Mouse (Mus musculus) kidney, embryonic 16.5 days (tissue): ENCODE data around the gene Galnt10. TPM values are rescaled to one million over a fixed set of nuclear protein-coding genes. Genes with fewer than 3 reads are reported as not detected.

Experiments
- ATAC-seq: fragments of 200-750 bp; cut with Nextera tagmentation; 2 replicates; pipeline ENCODE4 v1.8.0; 2017; ENCODE audit warnings: moderate TSS enrichment; ENCODE audit not compliant: low FRiP score, low TSS enrichment
- H3K27ac ChIP-seq: fragments of 300-500 bp; sonication (generic); 2 replicates; pipeline ENCODE4 v1.5.1; 2014; ENCODE audit warnings: low read length
- H3K27me3 ChIP-seq: fragments of 300-500 bp; sonication (generic); 2 replicates; pipeline ENCODE4 v1.6.1; 2014; ENCODE audit warnings: low read length, control low read depth, mixed read lengths; ENCODE audit not compliant: insufficient read depth
- H3K36me3 ChIP-seq: fragments of 300-500 bp; sonication (generic); 2 replicates; pipeline ENCODE4 v1.6.1; 2014; ENCODE audit warnings: low read length, control low read depth, mixed read lengths; ENCODE audit not compliant: insufficient read depth
- H3K4me1 ChIP-seq: fragments of 300-500 bp; sonication (generic); 2 replicates; pipeline ENCODE4 v1.6.1; 2014; ENCODE audit warnings: low read length, control low read depth, mixed read lengths; ENCODE audit not compliant: insufficient read depth
- H3K4me2 ChIP-seq: fragments of 300-500 bp; sonication (generic); replicated peaks from 2 replicates; pipeline ENCODE4 v1.6.1; 2014; ENCODE audit warnings: low read depth, low read length
- H3K4me3 ChIP-seq: fragments of 300-500 bp; sonication (generic); 2 replicates; pipeline ENCODE4 v1.5.1; 2014; ENCODE audit warnings: mild to moderate bottlenecking, low read length
- H3K9ac ChIP-seq: fragments of 300-500 bp; sonication (generic); replicated peaks from 2 replicates; pipeline ENCODE4 v1.6.1; 2014; ENCODE audit warnings: low read length
- H3K9me3 ChIP-seq: fragments of 300-500 bp; sonication (generic); 2 replicates; pipeline ENCODE4 v1.6.1; 2016; ENCODE audit warnings: low read length, control low read depth
- WGBS: fragments of 180-500 bp; shearing (Covaris S2); extraction: QIAGEN DNeasy Blood & Tissue Kit; methylation state at CpG from one replicate; pipeline ENCODE4 v1.1.7; 2014; 5-methylcytosine and 5-hydroxymethylcytosine counted together
- polyA plus RNA-seq: library from polyadenylated mRNA; unstranded; fragments of >200 nt; fragmentation: Nextera tagmentation; extraction: Ambion mirVana; gene quantifications from 2 replicates; pipeline ENCODE4 v1.2.1, GENCODE M21; 2015

Gene Galnt10
- polyA plus RNA-seq, 1 experiment from 2014 or later: 23.6 TPM

DNA sequence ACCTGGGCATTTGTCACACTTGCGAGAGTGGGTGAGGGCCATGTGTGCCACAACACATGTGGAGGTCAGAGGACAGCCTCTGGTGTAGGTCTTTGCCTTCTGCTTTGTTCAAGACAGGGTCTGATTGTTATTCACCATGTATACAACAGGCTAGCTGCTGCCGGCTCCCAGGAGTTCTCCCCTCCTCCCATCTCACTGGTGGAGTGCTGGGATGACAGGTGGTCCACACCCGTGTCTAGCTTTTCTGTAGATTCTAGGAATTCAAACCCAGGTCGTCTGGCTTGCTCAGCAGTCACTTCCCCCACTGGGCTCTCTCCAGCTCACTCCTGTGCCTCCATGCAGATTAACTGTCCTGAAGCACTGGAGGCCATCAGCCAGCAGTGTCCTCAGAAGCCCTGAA is 80.7 kb downstream of the Galnt10 start:
- 66% methylated on average over 4 of the region's 4 CpGs for WGBS
- no peak for ATAC-seq

DNA sequence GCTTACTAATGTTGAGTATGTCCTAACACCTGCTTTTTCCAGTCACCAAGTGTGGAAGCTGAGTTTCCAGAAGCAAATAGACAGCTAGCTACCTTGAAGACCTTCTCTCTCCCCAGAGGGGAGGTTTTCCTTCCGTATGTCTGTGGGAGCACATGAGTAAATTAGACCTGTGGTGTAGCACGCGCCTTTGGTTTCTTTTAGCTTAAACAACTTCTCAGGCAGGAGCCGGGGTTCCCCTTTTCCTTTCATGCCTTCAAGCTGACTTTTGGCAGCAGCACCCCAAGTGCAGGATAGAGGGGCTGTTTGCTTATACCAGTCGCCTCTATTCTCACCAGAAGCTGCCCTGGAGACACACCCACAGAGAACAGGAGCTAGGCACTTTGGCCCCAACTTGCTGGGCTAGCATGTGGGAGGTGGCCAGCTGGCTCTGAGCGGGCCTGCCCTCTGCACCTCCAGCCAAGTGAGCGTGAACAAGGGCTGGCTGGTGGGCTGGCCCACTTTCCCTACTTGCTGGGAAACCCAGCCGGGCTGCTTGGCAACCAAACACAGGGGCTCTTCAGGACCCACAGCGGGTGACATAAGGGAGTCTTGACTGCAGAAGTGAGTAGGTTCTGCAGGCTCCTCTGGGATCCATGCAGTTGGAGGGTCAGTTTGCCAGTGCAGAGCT is 82.2 kb downstream of the Galnt10 start:
- H3K9me3 ChIP-seq: no peaks in the 10 kb centered on the region
- no peak overlapping the region for H3K27ac ChIP-seq
- peaks cover 8% of the 10 kb centered on the region; the same call in 1 of the 2 replicates for H3K4me1 ChIP-seq
- H3K27me3 ChIP-seq: no peaks in the 10 kb centered on the region
- H3K36me3 ChIP-seq: no peaks in the 10 kb centered on the region
- no peak overlapping the region for H3K4me3 ChIP-seq
- WGBS: 42% methylated on average over 9 of the region's 9 CpGs
- ATAC-seq: peak; percentile 80
- no peak overlapping the region for H3K9ac ChIP-seq
- no peak overlapping the region for H3K4me2 ChIP-seq

More for the DNA sequence above, 80.7 kb downstream of the Galnt10 start:
- no peak overlapping the region for H3K9ac ChIP-seq
- H3K9me3 ChIP-seq: no peaks in the 10 kb centered on the region
- no peak overlapping the region for H3K4me3 ChIP-seq
- no peak overlapping the region for H3K27ac ChIP-seq
- H3K36me3 ChIP-seq: no peaks in the 10 kb centered on the region
- H3K4me2 ChIP-seq: no peak overlapping the region
- peaks cover 8% of the 10 kb centered on the region; the same call in 1 of the 2 replicates for H3K4me1 ChIP-seq
- H3K27me3 ChIP-seq: no peaks in the 10 kb centered on the region

DNA sequence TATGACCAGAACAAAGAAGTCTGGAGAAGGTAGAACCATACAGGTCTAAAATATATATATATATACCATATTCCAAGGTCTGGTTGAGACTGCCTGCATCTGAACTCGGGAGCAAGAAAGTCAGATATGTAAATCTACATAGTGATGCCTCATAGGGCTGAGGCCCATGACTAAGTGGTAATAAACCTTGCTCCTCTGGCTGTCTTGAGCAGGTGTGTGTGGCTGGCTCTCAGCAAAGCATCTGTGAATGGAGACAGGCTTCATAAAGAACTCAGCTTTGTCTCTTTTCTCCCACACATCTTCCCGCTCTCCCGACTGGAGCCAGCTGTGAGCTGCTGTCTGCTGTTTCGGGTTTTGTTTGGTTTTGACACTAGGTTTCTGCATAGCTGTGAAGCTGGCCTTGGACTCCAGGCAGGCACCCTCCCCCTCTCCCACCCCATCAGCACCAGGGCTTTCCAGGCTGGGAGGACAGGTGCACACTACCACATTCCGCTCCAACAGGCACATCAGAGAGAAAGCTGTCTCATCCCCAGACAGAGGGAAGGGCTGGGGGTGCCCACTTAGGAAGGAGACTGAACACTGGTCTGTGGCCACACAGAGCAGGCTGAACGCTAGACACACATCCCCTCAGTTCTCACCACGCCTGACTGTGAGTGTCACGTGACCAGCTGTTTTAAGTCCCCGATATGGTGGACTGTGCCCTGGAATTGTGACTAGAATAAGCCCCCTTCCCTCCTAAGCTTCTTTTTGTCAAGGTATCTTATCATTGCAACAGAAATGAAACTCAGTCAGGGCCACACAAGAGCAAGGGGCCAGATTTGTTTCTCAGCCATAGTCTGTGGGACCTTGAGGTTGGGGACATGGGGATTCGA is 87.4 kb downstream of the Galnt10 start:
- Histone ChIP-seq H3K27ac (no peak overlapping the region), H3K27me3 (no peaks in the 10 kb centered on the region), H3K36me3 (peaks cover 6% of the 10 kb centered on the region; the same call in 1 of the 2 replicates), H3K4me3 (no peak overlapping the region), H3K4me1 (peaks cover 3% of the 10 kb centered on the region; the same call in 1 of the 2 replicates), H3K4me2 (no peak overlapping the region), H3K9me3 (no peaks in the 10 kb centered on the region), H3K9ac (no peak overlapping the region)
- WGBS: 45% methylated on average over 10 of the region's 10 CpGs
- peak; percentile 79 for ATAC-seq

DNA sequence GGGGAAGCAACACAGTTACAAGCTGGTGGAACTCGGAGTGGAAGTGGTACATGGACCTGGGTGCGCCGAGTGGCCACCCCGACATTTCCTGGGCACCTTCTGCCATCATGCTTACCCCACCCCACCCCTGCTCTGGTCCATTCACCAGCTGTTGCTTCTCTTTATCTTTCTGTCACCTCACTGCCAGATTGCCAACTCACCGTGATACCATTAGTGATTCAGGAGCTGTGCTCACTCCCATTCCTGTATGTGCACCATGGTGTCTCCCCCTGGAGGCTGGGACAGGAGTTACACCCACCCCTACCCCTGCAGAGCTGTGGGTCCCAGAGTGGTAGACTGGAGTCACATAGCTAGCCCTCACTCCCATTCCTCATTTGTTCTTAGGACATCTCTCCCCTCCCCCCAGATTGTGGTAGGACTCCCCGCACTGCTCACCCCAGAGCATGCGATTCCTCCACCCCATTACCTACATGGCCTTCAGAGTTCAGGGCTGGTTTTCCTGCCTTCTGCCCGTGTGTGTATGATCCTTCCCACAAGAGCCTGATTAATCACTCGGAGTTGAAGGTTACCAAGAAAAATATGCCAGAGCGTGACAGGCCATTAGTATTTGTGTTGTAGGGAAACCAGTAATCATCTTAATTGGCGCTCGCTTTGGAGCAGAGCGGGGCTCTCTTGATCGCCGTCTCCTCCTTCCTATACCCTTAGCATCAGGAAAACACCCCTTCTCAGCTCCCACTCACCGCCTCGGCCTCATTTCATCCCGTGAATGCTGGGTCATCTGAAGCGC is 102.2 kb downstream of the Galnt10 start:
- WGBS: 64% methylated on average over 19 of the region's 19 CpGs
- H3K27me3 ChIP-seq: no peaks in the 10 kb centered on the region
- ATAC-seq: no peak

DNA sequence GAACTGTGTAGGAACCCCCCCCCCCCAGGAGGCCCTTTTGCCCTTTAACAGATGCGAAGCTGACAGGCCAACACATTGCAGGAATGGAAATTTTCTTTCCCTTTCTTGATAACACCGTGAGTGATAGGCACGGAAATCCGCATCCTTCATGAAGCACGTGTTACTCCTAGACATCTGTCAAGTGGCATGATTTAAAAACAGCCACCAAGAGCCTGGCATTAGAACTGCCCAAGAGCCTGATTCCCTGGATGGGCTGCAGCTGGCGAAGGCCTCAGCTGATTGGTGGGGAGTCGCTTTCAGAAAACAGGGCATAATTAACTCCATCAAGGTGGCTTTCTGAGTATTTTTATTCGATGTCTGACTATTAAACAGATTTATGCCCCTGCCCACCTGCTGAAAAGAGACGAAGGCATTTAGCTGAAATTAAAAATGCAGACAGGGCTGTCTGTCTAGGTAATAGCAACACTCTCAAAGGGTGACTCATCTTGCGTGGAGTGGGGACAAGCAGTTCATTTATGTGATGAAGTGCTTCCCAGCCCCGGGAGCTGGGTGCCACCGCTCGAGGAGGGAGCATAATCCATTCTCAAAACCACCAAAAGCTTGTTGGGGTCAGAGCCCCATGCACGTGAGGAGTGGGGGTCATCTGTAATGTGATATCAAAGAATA is 108.4 kb downstream of the Galnt10 start:
- no peak overlapping the region for H3K27ac ChIP-seq
- H3K27me3 ChIP-seq: no peaks in the 10 kb centered on the region
- H3K4me3 ChIP-seq: no peak overlapping the region
- H3K36me3 ChIP-seq: no peaks in the 10 kb centered on the region
- no peak overlapping the region for H3K9ac ChIP-seq
- H3K4me1 ChIP-seq: no peaks in the 10 kb centered on the region
- no peaks in the 10 kb centered on the region for H3K9me3 ChIP-seq
- WGBS: 40% methylated on average over 14 of the region's 14 CpGs
- no peak overlapping the region for H3K4me2 ChIP-seq
- ATAC-seq: no peak

More for the DNA sequence above, 102.2 kb downstream of the Galnt10 start:
- Histone ChIP-seq H3K9me3 (no peaks in the 10 kb centered on the region), H3K36me3 (no peaks in the 10 kb centered on the region), H3K9ac (no peak overlapping the region), H3K4me1 (no peaks in the 10 kb centered on the region), H3K4me2 (no peak overlapping the region), H3K4me3 (no peak overlapping the region), H3K27ac (no peak overlapping the region)

DNA sequence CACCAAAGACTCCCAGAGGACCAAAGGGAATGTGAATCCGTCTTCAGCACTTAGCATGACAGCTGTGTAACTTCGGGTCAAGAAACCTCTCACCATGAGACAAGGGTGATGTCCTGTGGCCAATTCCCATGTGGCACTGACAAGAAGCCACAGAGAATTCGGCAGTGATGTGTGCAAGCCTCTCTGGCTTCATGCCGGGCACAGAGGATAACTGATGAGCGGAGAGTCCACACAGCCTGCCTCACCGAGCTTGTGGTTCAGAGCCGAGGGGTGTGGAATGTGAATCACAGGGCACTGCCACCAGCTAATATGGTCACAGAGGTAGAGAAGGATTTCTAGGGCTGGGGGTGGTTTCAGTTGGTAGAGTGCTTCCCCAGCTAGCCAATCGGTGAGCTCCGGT is 113.4 kb downstream of the Galnt10 start:
- Histone ChIP-seq H3K4me1 (0 out of 2 replicates have a peak, but pooled peaks cover 3% of the 10 kb centered on the region), H3K4me2 (no peak overlapping the region), H3K9ac (no peak overlapping the region), H3K9me3 (no peaks in the 10 kb centered on the region), H3K4me3 (no peak overlapping the region), H3K27ac (no peak overlapping the region), H3K27me3 (no peaks in the 10 kb centered on the region), H3K36me3 (peaks cover 9% of the 10 kb centered on the region; the same call in 1 of the 2 replicates)
- WGBS: 69% methylated on average over 9 of the region's 9 CpGs
- ATAC-seq: no peak

DNA sequence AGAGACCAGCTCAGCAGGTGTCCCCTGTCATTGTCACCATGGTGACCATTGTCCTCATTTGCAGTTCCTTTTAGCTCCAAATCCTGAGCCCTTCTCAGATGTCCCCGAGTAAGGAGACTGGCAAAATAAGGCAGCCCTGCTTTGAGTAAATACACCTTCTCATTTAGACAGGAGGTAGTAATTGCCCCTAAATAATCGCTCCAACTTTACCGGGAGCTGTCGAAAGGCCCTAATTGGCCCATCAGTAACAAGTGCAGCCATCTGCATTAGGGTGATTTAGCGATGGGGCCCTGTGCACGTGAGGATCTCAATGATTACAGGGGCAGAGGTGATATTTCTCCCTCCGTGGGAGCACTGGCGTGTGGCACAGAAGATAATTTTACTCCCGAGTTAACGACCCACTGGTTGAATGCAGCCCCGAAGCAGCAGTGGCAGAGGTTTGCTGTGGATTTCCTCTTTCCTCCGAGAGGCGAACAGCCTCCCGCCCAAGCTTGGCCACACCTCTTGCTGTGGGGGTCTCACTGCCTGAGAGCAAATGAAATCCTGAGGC is 115.3 kb downstream of the Galnt10 start:
- 0 out of 2 replicates have a peak, but pooled peaks cover 3% of the 10 kb centered on the region for H3K4me1 ChIP-seq
- ATAC-seq: peak; percentile 79
- H3K4me3 ChIP-seq: no peak overlapping the region
- H3K27ac ChIP-seq: no peak overlapping the region
- no peaks in the 10 kb centered on the region for H3K9me3 ChIP-seq
- 10% methylated on average over 14 of the region's 14 CpGs for WGBS
- H3K36me3 ChIP-seq: peaks cover 9% of the 10 kb centered on the region; the same call in 1 of the 2 replicates
- H3K4me2 ChIP-seq: no peak overlapping the region
- no peak overlapping the region for H3K9ac ChIP-seq
- H3K27me3 ChIP-seq: no peaks in the 10 kb centered on the region

DNA sequence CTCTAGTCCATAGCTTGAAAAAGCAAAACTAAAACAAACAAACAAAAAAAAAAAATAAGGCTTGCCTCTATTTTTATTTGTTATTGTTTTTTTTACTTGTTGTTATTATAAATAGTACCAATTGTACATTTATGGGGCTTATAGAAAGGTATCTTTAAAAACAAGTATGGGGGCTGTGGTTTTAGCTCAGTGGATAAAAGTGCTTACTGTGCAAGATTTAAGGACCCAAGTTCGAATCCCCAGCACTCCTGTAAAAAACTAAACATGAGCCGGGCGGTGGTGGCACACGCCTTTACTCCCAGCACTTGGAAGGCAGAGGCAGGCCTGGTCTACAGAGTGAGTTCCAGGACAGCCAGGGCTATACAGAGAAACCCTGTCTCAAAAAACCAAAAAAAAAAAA is 116.1 kb downstream of the Galnt10 start:
- Histone ChIP-seq H3K4me1 (peaks cover 5% of the 10 kb centered on the region), H3K27me3 (no peaks in the 10 kb centered on the region), H3K9me3 (no peaks in the 10 kb centered on the region), H3K9ac (no peak overlapping the region), H3K4me3 (no peak overlapping the region), H3K36me3 (peaks cover 9% of the 10 kb centered on the region; the same call in 1 of the 2 replicates), H3K27ac (no peak overlapping the region), H3K4me2 (no peak overlapping the region)
- WGBS: 92% methylated on average over 4 of the region's 4 CpGs
- ATAC-seq: no peak

DNA sequence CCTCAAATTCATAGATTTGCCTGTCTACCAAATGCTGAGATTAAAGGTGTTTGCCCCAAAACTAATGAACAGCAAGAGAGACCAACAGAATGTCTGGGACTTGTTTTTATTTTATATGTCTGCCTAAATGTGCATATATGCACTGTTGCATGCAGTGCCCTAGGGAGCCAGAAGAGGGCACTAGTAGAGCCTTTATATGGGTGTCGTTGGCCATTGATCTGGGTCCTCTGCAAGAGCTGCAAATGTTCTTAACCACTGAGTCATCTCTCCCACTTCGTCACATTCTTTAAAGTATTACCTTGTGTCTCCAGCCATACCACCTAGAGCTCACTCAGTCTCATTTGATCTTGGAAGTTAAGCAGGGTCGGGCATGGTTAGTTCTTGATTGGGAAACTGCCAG is 118.9 kb downstream of the Galnt10 start:
- Histone ChIP-seq H3K36me3 (peaks cover 9% of the 10 kb centered on the region; the same call in 1 of the 2 replicates), H3K4me1 (peaks cover 12% of the 10 kb centered on the region), H3K27me3 (no peaks in the 10 kb centered on the region), H3K27ac (no peak overlapping the region), H3K4me3 (no peak overlapping the region), H3K9ac (no peak overlapping the region), H3K9me3 (no peaks in the 10 kb centered on the region), H3K4me2 (no peak overlapping the region)
- 83% methylated on average over 3 of the region's 3 CpGs for WGBS
- ATAC-seq: no peak
